Mouse (Mus musculus) megakaryocyte, embryonic 14.5 days (primary cell): ENCODE measurements around the gene Gm9733.

Source experiments
- FLI1 ChIP-seq: IDR thresholded peaks from 2 replicates; pipeline ENCODE4 v1.6.1; 2012; ENCODE audit warnings: low read length, inconsistent platforms, mixed read lengths
- GATA1 ChIP-seq: IDR thresholded peaks from 3 replicates; pipeline ENCODE4 v1.6.1; 2012; ENCODE audit warnings: mixed read lengths, low read length, inconsistent platforms, borderline replicate concordance

DNA sequence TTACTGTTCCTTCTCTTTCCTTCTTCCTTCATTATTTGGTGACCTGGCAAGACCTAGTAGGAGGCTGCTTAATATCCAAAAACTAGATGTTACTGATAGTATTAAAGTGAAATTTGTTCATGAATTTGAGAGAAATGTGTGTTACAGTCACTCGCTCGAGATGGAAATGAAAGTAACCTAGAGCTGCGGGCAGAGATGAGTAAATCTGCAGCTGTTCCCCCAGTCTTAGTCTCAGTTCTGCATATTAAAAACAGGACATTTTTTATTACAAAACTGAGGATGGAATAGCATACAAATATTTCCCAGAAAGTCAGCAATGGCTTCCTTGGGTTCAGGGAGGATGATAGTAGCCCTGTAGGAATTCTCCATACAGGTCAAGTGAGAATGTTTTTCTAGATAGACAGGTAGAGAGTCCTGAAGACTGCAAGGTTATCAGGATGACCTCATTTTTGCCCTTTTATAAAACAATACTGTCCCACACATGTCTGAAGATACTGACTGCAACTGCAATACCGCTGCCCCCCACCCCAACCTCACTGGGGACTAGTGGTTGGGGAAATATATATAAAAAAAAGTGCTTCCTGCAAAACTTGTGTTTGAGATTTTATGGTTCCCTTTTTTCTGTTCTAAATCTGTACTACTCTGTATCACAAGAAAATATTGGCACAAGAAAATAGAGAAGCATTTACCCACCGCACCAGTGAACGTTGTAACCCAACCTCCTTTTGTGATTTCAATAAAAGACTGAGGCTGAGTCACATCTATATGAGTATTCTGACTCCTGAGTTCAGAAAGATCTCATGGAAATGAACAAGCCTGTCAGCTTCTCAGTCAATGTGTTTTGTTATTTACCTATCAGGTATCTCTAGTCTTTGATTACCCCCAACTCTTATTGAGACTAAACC, 47.4 kb downstream of the Gm9733 start:
- no peak for TF ChIP-seq FLI1
- TF ChIP-seq GATA1: no peak
